Mouse (Mus musculus) cerebellum, adult 18-20 months (tissue): ENCODE measurements around the gene Lingo4.

Source experiments
- DNase-seq, 2 experiments: peaks; one replicate each; pipeline ENCODE4 v3.0.0; 2021

Gene Lingo4

DNA sequence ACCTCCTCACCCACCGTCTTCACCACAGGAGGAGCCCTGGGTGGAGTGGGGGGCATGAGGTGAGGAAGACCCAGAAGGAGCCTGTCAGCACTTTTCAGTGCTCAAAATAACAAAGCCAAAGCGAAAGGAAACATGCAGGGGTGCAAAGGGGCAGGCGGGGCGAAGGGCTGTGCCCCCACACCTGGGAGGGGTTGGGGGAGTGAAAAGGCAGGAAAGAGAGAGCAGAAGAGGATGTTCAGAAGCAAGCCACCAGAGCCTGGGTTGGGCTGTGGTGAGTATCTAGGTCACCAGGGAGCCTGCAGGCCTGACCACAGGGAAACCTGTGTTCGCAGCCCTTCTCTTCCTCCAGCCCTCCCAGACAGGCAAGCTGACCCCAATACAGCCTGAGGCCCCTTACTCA, 10.3 kb upstream of the Lingo4 start:
- DNase-seq = no peak

DNA sequence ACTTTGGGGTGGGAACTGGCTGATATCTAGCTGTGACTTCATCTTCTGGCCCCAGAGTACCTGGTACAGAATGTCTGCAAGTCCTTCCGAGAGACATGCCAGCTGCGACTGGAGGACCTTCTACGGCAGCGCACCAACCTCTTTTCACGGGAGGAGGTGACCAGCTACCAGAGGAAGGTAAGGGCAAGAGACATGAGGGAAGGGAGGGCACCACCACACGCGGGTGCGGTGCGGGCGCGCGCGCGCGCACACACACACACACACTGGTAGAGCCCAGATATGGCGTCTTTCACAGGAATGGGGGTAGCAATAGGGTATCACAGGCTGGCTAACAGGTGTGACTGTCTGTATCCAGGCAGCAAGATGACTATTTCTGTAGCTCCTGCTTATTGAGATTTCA, 8.9 kb upstream of the Lingo4 start:
- DNase-seq = no peak

DNA sequence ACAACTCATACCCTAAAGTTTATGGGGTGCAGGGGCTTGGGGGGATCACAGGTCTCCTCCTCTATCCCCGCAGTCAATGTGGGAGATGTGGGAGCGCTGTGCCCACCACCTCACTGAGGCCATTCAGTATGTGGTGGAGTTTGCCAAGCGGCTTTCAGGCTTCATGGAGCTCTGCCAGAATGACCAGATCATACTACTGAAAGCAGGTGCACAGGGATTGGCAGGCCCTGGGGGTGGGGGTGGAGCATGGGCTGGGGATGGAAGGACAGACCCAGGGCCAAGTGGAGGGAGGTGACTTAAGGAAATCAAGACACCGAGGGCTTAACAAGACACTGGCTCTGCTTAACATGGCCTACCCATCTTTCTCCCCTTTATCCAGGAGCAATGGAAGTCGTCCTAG, 7.3 kb upstream of the Lingo4 start:
- DNase-seq = no peak

DNA sequence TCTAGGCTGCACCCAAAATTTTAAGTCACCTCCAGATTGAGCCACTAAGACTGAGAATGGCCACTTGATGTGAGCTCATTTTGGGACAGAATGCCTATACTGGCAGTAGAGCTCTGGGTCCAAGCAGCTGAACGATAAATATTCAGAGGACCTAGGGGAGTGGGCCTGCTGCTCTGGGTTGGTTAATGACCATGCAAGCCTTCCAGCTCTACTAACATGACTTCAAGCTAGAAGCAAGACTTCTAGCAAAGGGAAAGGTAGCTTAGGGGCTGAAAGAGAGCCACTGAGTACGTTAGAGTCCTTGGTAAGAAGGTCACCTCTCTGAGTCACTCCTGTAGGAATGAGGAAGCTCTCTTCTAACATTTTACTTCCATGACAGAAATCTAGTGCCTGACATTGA, 6.2 kb upstream of the Lingo4 start:
- no peak for DNase-seq

DNA sequence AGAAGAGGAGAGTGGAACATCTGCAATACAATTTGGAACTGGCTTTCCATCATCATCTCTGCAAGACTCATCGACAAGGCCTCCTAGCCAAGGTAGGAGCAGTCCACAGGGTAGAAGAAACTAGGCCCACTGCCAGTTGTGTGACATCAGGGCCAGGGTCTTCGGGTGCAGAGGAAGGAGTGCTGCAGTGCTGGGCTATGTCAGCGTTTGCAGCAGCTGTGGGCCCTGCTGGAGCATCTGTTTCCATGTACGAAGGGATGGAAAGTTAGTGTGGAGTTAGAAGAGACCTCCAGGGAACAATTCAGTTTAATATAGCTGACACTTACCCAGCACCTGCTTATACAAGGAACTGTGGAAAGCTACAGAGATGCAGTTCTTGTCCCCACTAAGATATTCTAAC, 5.3 kb upstream of the Lingo4 start:
- DNase-seq = no peak

DNA sequence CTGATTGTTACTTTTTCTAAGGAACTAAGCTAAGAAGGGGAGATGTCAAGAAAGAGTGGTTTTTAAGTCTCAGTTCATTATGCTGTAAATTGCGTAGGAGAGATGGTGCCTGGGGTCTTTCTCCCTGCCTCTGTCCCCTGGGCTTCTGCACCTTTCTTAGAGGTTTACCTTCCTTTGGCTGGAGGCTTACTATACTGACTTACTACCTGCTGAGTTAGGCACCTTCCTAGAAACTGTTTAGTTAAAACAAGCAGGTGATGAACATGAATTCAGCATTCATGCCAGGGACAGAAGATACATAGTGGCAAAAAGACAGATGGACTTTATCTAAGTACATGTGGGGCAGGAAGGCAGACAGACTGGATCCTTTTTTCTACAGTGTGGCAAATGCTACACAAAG, 2.0 kb upstream of the Lingo4 start:
- no peak for DNase-seq

DNA sequence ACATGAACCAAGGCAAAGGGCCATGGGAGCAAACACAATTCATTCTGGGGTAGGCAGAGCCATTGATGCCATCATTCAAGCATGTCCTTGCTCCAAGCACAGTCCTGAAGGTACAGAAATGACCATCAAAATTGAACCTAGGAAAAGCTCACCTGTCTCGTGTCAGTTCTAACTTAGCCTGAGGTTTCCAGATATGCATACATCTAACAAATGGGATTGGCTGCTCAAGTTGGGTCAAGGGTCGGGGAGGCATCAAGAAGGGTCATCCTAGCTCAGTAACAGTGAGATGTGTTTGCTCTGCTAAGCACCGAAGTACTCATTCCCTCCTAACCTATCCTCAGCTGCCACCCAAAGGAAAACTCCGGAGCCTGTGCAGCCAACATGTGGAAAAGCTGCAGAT, 1.5 kb upstream of the Lingo4 start:
- no peak for DNase-seq

DNA sequence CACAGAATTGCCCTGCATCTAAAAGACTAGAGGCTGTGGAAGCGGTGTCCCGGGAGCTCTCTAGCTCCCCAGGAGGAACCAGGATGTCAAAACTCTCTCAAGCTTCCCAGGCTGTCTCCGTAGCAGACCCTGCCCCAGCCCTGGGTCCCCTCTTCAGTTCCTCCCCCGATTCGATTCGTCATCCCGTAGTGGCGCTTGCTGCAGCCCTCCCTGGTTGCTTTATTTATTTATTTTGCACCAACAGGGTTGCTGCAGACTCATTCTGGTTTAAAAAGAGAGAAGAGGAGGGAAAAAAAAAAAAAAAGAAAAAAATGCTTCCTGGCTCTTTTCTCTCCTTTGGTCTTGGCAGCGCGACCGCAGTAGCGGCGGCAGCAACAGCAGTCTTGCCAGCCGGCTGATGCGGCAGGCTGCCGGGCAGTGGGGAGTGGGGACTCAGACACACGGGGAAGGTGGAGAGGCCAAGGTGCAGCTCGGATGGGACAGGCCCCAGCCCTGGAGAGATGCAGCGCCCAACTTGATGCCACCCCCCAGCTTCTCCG, 695 bp downstream of the Lingo4 start:
- DNase-seq = peak; percentile 36 to 46

DNA sequence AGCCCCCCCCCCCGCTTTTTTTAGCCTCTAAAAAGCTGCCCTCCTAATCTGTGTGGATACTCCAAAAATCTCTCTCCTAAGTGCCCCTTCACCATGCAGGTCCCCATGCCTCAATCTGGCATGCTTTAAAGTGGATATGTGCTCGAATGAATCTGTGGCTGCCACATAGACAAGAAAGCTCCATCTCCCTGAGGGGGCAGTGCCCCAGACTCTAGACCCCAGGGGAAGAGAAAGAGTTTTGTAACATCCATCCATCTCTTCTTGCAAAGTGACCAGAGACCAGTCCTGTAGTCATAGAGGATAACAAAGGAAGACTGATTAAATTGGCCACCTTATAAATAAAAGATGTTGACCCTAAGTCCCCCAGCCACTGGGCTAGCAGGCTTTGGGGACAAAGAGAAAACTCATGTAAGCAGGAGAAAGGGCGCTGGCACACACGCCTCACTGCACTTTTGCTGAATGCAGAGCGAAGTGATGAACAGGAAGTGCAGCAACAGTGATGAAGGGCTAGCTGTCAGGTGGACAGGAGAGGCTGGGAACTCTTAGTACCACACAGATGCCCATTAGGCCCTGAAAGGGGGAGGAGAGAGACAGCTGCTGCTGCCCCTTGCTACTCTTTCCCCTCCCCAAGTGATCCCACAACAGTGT, 1.5 kb downstream of the Lingo4 start:
- no peak for DNase-seq

DNA sequence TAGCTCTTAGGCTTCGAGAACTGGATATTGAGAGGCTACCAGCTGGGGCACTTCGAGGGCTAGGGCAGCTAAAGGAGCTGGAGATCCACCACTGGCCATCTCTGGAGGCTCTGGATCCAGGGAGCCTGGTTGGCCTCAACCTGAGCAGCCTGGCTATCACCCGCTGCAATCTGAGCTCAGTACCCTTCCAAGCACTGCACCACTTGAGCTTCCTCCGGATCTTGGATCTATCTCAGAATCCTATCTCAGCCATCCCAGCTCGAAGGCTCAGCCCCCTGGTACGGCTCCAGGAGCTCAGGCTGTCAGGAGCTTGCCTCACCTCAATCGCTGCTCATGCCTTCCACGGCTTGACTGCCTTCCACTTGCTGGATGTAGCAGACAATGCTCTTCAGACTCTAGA, 4.1 kb downstream of the Lingo4 start:
- DNase-seq = no peak

DNA sequence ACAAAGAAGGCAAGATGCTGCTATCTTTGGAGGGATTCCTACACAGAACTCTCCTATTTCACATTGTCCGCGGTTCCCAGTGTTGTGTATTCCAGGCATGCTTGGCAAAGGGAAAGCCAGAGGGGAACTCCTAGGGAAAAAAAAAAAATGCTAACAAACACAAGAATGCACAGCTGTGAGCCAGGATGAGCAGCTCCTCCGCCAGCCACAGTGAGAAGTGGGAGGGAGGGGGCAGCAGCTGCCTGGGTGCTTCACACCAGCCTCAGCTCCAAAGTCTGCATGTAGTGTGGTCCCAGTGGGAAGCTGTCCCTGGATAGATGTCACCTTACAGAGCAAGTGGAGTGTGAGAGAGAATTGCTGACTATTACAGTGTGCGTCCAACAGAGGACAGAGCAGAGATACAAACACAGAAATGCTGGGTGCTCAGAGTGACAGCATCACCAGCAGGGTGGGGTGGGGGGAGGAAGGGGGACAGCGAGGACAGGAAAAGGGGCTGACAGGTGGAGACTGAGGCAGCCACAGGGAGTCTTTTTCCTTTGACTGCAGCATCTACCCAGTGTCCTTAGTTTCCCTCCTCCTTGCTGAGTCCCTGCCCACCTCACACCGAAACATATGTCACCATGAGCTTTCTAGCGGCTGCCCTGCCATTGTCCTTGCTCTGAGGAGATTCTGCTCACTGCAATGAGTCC, 6.2 kb downstream of the Lingo4 start:
- DNase-seq = no peak

DNA sequence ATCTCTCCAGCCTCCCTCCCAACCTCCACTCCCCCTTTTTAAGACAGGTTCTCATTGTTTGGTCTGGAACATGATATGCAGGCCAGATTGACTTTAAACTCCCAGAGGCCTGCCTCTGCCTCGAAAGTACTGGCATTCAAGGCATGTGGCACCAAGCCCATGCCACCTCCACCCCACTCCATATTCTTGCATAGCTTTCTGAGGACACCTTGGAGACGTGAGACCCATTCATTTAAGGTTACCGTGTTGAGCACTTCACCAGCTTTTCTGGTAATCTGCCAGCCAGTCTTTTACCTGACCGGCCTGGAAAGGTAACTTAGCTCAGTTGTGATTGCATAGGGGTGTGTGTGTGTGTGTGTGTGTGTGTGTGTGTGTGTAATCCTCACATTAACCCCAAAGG, 7.2 kb downstream of the Lingo4 start:
- DNase-seq = no peak

DNA sequence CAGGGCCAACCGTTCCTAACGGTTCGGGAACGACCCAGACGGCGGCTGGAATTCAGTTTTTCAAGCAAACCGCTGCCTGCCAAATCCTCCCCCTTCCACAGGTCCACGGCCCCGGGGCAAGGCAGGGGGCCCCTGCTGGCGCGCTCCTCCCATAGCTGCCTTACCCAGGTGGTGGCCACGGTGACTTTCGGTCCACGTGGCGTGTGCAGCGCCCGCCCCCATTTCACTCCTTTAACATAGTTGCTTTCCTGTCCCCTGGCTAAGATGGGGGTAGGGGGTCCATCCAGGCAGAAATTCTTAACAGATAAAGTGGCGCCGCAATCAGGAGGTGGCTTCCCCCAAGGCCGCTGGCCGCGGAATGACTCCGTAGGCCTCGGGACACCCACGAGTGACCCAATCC, 14.2 kb downstream of the Lingo4 start:
- DNase-seq = no peak

DNA sequence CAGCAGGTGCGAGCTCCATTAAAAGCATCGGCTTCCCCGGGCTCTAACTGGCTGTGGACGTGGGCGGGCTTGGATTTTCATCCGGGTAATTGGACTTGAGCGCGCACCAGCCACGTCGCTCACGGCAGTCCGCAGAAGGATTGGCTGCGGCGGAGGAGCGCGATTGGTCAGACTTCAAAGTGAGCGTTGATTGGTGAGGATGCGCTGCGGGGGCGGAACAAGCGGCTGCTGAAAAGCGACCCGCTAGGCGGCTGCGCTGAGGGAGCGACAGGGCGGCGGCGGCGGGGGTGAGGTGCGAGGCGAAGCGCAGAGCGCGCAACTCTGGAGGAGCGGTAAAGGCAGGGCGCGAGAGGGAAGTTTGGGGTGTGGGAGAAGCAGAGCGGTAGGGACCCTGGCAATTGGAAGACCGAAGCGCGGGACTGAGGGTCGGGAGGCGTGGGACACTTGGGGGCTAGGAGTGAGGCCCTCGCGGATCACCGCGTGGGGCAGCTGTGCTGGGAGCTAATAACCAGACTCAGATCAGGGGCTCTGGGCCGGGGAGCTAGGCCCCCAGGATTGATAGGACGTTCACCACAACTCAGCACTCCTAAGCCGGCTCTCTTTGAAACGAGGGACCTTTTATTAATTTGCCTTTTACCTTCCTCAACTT, 14.8 kb downstream of the Lingo4 start, which contains the start of gene Tdrkh:
TSS of gene Tdrkh (plus strand) at position 243 of the 649 bp plus-strand sequence.
- DNase-seq = peak; percentile 96 to 99

DNA sequence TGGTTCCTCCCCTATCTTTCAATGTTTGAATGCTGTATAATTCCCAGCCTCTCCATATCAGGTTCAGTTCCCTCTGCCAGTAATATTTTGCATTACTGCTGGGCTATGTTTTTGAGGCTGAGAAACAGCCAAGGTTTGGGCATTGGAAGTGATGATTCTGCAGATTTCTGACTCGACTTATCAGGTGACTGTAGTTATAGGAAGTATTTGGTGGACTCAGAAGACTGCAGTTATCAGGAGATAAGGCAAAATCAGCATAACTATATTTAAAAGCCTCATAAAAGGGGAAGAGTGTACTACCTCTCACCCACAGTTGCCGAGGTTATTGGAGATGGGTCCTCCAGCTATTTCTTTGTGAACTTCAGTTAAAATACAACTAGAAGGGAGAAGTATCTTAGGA, 32.7 kb downstream of the Lingo4 start:
- no peak for DNase-seq

DNA sequence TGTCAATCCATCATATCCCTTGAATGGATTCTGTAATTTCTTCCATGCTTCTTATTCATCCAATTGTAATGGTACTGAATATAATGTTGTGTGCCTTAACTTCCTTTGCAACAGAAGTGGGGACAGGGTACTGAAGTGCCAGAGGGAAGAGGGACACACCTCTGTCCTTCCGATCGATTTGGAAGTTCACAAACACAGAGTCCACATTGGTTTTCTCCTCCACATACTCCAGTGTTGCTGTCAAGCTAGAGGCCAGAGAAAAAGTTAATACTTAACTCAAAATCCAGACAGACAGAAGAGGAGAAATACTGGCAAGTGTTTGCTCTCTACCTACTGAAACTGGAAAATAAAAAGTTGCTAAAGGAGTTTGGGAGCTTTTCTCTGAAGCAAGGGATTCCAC, 36.0 kb downstream of the Lingo4 start:
- DNase-seq = no peak

DNA sequence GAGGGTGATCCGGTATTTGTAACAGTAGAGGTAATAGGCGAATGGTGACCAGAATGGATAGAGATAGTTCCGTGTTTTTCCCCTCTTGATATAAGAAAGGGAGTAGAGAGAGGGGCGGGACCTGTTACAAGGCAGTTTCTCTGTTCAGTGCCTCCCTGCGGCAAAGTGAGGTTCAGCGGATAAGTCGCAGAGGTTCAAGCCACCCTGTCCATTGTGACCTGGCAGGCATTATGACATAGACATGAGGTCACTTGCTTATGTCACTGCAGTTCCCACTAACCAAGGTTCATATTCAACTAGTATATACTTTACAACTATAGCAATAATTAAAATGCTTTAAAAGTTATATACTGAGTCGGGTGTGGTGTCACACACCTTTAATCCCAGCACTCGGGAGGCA, 38.1 kb downstream of the Lingo4 start:
- DNase-seq = no peak

DNA sequence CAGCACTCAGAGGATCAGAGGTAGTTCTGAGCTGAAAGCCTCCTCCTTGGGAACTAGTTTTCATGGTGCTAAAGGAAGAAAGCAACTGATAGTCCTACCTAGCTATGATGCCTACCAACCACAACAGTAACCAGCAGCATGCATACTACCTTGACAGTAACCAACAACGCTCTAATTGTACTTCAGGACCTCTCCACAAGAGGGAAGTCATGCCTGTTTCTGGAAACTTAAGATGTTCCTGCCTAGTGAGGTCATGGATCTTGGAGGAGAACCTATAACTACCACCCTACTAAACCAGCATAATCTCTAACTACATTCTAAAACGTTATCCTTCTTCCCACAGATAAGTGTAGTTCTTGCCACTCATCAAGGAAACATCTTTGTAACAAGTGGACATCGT, 42.9 kb downstream of the Lingo4 start:
- DNase-seq = no peak

DNA sequence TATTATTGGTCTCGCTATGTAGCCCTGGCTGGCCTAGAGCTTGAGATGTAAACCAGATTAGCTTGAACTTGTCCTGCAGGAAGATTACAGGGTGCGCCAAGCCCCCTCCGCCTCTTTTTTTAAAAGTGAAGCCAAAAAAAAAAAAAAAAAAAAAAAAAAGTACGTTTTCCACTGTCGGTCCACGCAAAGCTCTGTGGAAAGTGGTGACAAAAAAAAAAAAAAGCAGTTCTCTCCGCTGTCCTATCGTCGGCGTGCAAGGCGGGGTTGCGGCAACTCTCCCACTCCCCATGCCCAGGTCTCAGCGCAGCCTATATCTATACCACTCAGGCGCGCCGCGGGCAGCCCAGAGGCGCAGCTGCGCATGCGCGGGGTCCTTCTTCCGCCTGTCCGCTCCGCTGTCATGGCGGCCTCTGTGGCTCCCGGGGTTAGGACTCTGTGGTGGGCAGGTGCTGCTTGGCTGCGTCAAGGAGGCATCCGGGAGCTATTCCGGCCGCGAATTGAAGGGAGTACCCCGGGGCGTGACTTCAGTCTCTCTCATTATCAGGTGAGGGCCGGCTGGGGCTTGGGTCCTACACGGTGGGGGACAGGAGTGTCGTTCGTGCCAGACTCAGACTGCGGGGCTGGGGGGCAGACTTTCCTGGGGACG, 44.8 kb downstream of the Lingo4 start, which contains the start of gene Mrpl9:
TSS of gene Mrpl9 (plus strand) at position 368 of the 646 bp plus-strand sequence.
- DNase-seq = peak; percentile 92 to 98

DNA sequence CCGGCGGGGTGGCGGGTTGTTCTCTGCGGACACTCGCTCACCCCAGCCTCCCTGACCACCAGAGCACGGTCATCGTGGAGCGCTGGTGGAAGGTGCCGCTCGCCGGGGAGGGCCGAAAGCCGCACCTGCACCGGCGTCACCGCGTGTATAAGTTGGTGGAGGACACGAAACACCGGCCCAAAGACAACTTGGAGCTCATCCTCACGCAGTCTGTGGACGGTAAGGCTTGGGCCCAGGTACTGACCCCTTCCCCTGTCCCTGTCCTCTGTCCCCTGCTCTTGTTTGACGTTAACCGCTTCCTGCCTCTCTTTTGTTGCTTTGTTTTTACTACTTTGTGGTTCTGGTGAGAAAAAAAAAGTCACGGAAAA, 45.3 kb downstream of the Lingo4 start, which contains the start of gene Oaz3:
TSS of gene Oaz3 (minus strand) at position 319 of the 368 bp plus-strand sequence.
- no peak for DNase-seq

DNA sequence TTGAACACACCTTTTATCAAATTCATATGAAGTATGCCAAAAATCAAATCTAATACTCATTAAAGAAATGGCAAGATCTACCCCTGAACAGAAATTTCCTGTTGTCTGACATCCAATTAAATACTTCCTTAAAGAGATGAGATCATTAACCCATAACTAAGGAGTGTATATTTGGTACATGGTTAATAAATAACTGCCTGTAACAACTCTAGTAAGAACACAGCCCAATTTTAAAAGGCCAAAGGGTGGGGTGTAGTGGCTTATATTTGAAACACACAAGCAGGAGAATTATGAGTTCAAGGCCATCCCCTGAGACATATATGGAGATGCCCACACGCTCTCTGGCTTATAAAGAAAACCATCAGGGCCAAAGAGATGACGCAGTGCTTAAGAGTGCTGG, 51.1 kb downstream of the Lingo4 start:
- no peak for DNase-seq
